Mouse (Mus musculus) forebrain, embryonic 14.5 days (tissue): ENCODE measurements at regions not wholly inside any gene's neighbourhood (a gene's known extent, or its start where the extent isn't known, plus 50 kb on each side); places are given as distances from the start of the nearest gene placed in this dataset.

ENCODE experiments used
- ATAC-seq: fragments of 200-750 bp; cut with Nextera tagmentation; 2 replicates; pipeline ENCODE4 v1.8.0; 2017; ENCODE audit warnings: mild to moderate bottlenecking, moderate library complexity
- DNase-seq: peaks from one replicate; pipeline ENCODE4 v3.0.0-alpha.2; 2015; ENCODE audit warnings: low spot score
- H3K27ac ChIP-seq: fragments of 300-500 bp; sonication (generic); 2 replicates; pipeline ENCODE4 v1.5.1; 2014; ENCODE audit warnings: low read depth, mild to moderate bottlenecking, control low read depth, low read length, moderate library complexity
- H3K27me3 ChIP-seq: fragments of 300-500 bp; sonication (generic); replicated peaks from 2 replicates; pipeline ENCODE4 v1.6.1; 2014; ENCODE audit warnings: low read length, control low read depth, mixed read lengths; ENCODE audit not compliant: control insufficient read depth, insufficient read depth
- H3K36me3 ChIP-seq: fragments of 300-500 bp; sonication (generic); 2 replicates; pipeline ENCODE4 v1.6.1; 2014; ENCODE audit warnings: low read length, control low read depth; ENCODE audit not compliant: control insufficient read depth, insufficient read depth
- H3K4me1 ChIP-seq: fragments of 300-500 bp; sonication (generic); 2 replicates; pipeline ENCODE4 v1.6.1; 2014; ENCODE audit warnings: antibody characterized with exemption, low read length, control low read depth; ENCODE audit not compliant: control insufficient read depth, insufficient read depth
- H3K4me2 ChIP-seq: fragments of 300-500 bp; sonication (generic); 2 replicates; pipeline ENCODE4 v1.6.1; 2014; ENCODE audit warnings: mild to moderate bottlenecking, control low read depth, low read length
- H3K4me3 ChIP-seq: fragments of 300-500 bp; sonication (generic); 2 replicates; pipeline ENCODE4 v1.5.1; 2014; ENCODE audit warnings: low read depth, low read length, control low read depth
- H3K9ac ChIP-seq: fragments of 300-500 bp; sonication (generic); 2 replicates; pipeline ENCODE4 v1.6.1; 2014; ENCODE audit warnings: mild to moderate bottlenecking, low read length, control low read depth, moderate library complexity
- H3K9me3 ChIP-seq: fragments of 300-500 bp; sonication (generic); replicated peaks from 2 replicates; pipeline ENCODE4 v1.6.1; 2016; ENCODE audit warnings: low read length, control low read depth, mixed read lengths; ENCODE audit not compliant: control insufficient read depth
- WGBS: fragments of 180-500 bp; shearing (Covaris S2); extraction: QIAGEN DNeasy Blood & Tissue Kit; methylation state at CpG from one replicate; pipeline ENCODE4 v1.1.7; 2014; 5-methylcytosine and 5-hydroxymethylcytosine counted together

GRCm38 (mm10) chr12:35334344-35335075, 200.3 kb downstream of the Ahr start:
- no peak overlapping the region for H3K4me2 ChIP-seq
- no peaks in the 10 kb centered on the region for H3K27me3 ChIP-seq
- ATAC-seq (no peak), DNase-seq (no peak)
- no peak overlapping the region for H3K4me3 ChIP-seq
- no peak overlapping the region for H3K9ac ChIP-seq
- H3K9me3 ChIP-seq, result no peaks in the 10 kb centered on the region
- no peaks in the 10 kb centered on the region for H3K4me1 ChIP-seq
- H3K36me3 ChIP-seq, result no peaks in the 10 kb centered on the region
- WGBS, result 49% methylated on average over 10 of the region's 10 CpGs
- H3K27ac ChIP-seq, result no peak overlapping the region

GRCm38 (mm10) chr12:35331303-35331702, 203.5 kb downstream of the Ahr start:
- H3K9ac ChIP-seq, result no peak overlapping the region
- H3K4me1 ChIP-seq, result no peaks in the 10 kb centered on the region
- WGBS, result 95% methylated on average over 3 of the region's 3 CpGs
- H3K36me3 ChIP-seq, result no peaks in the 10 kb centered on the region
- H3K27ac ChIP-seq, result no peak overlapping the region
- DNase-seq, result no peak
- no peaks in the 10 kb centered on the region for H3K9me3 ChIP-seq
- no peak for ATAC-seq
- H3K27me3 ChIP-seq, result no peaks in the 10 kb centered on the region
- no peak overlapping the region for H3K4me2 ChIP-seq
- H3K4me3 ChIP-seq, result no peak overlapping the region

DNA sequence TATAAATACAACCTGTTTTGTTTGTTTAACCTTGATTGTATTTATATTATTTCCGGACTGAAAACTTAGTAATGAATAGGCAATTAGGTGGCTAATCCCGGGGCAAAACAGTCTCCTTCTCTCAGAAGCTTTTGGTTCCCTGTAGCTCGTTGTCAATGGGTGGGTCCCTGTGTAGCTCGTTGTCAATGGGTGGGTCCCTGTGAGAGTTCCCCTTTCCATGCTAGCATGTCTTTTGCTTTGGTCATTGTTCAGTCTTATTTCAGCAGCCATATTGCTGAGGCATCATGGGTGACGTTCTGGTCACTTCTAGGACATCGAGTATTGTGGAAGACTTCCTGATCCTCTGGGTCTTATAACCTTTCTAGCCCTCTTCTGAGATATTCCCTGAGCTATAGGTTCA, 205.1 kb downstream of the Ahr start:
- no peak for DNase-seq
- Histone ChIP-seq H3K4me2 (no peak overlapping the region), H3K4me1 (no peaks in the 10 kb centered on the region), H3K9me3 (no peaks in the 10 kb centered on the region), H3K36me3 (no peaks in the 10 kb centered on the region), H3K9ac (no peak overlapping the region), H3K27me3 (no peaks in the 10 kb centered on the region), H3K27ac (no peak overlapping the region), H3K4me3 (no peak overlapping the region)
- ATAC-seq, result no peak
- 55% methylated on average over 6 of the region's 6 CpGs for WGBS

GRCm38 (mm10) chr12:35319571-35319970, 215.3 kb downstream of the Ahr start:
- ATAC-seq, result no peak
- H3K4me2 ChIP-seq, result no peak overlapping the region
- 91% methylated on average over 4 of the region's 4 CpGs for WGBS

GRCm38 (mm10) chr12:35317046-35317445, 217.8 kb downstream of the Ahr start:
- no peak overlapping the region for H3K9ac ChIP-seq
- no peaks in the 10 kb centered on the region for H3K9me3 ChIP-seq
- no peak for DNase-seq
- no peaks in the 10 kb centered on the region for H3K36me3 ChIP-seq
- H3K4me1 ChIP-seq, result peaks cover 4% of the 10 kb centered on the region; the same call in 1 of the 2 replicates
- no peak for ATAC-seq
- H3K27me3 ChIP-seq, result no peaks in the 10 kb centered on the region
- no peak overlapping the region for H3K4me3 ChIP-seq
- no peak overlapping the region for H3K27ac ChIP-seq
- H3K4me2 ChIP-seq, result no peak overlapping the region
- 87% methylated on average over 3 of the region's 3 CpGs for WGBS

More at GRCm38 (mm10) chr12:35319571-35319970, 215.3 kb downstream of the Ahr start:
- no peaks in the 10 kb centered on the region for H3K27me3 ChIP-seq
- H3K4me1 ChIP-seq, result no peaks in the 10 kb centered on the region
- DNase-seq, result no peak
- no peaks in the 10 kb centered on the region for H3K9me3 ChIP-seq
- H3K36me3 ChIP-seq, result no peaks in the 10 kb centered on the region
- no peak overlapping the region for H3K27ac ChIP-seq
- no peak overlapping the region for H3K4me3 ChIP-seq
- H3K9ac ChIP-seq, result no peak overlapping the region

- DNase-seq, result no peak
- Histone ChIP-seq H3K27ac (no peak overlapping the region), H3K36me3 (no peaks in the 10 kb centered on the region), H3K9ac (no peak overlapping the region), H3K4me1 (peaks cover 4% of the 10 kb centered on the region; the same call in 1 of the 2 replicates), H3K4me3 (no peak overlapping the region), H3K9me3 (no peaks in the 10 kb centered on the region), H3K27me3 (no peaks in the 10 kb centered on the region), H3K4me2 (no peak overlapping the region)
- ATAC-seq, result no peak
- 75% methylated on average over 2 of the region's 2 CpGs for WGBS
Measured at GRCm38 (mm10) chr12:35314035-35314434, 220.8 kb downstream of the Ahr start.

- H3K27ac ChIP-seq, result no peak overlapping the region
- no peaks in the 10 kb centered on the region for H3K27me3 ChIP-seq
- DNase-seq (peak; percentile 64), ATAC-seq (peak; percentile 77)
- 43% methylated on average over 11 of the region's 11 CpGs for WGBS
- no peaks in the 10 kb centered on the region for H3K9me3 ChIP-seq
- H3K4me3 ChIP-seq, result no peak overlapping the region
- no peaks in the 10 kb centered on the region for H3K36me3 ChIP-seq
- no peak overlapping the region for H3K4me2 ChIP-seq
- H3K4me1 ChIP-seq, result peaks cover 4% of the 10 kb centered on the region; the same call in 1 of the 2 replicates
- no peak overlapping the region for H3K9ac ChIP-seq
Measured at GRCm38 (mm10) chr12:35313191-35313925, 221.5 kb downstream of the Ahr start.

DNA sequence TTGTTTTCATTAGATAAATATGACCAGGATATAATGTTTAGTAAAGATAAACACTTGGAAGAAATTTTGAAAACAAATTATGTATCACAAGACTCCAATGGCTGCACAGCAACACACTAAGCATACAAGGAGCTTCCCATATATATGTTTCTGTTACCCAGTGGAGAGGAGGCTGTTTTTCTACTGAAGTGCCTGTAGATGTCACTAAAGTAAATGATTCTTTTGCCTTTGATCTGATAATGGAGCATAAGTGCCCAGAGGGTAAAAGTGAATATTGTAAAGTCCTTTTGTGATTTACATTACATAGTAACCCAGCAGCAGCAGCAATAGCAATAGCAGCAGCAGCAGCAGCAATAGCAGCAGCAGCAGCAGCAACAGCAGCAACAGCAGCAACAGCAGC, 226.3 kb downstream of the Ahr start:
- Histone ChIP-seq H3K9ac (no peak overlapping the region), H3K36me3 (no peaks in the 10 kb centered on the region), H3K27me3 (no peaks in the 10 kb centered on the region), H3K4me2 (no peak overlapping the region), H3K4me1 (peaks cover 4% of the 10 kb centered on the region; the same call in 1 of the 2 replicates), H3K9me3 (no peaks in the 10 kb centered on the region), H3K4me3 (no peak overlapping the region), H3K27ac (no peak overlapping the region)
- peak; percentile 37; the same call in 1 of the 2 replicates for ATAC-seq
- DNase-seq, result peak; percentile 61
